Mouse (Mus musculus) liver, embryonic 14.5 days (tissue): ENCODE measurements around the gene Ss18l2.

ENCODE experiments used
- CTCF ChIP-seq: IDR thresholded peaks from 2 replicates; pipeline ENCODE4 v1.5.1; 2016; ENCODE audit warnings: antibody characterized with exemption, low read depth, control low read depth
- EP300 ChIP-seq: IDR thresholded peaks from 2 replicates; pipeline ENCODE4 v1.6.1; 2016; ENCODE audit warnings: antibody characterized with exemption, low read depth

GRCm38 (mm10) chr9:121708506-121709486, 1.3 kb upstream of the Ss18l2 start:
- TF ChIP-seq CTCF (no peak), EP300 (no peak)
